Mouse (Mus musculus) cerebellum, adult 11 months (tissue): ENCODE data around the gene Chmp4b.

ENCODE experiments used
- DNase-seq: peaks from one replicate; pipeline ENCODE4 v3.0.0; 2022

The Chmp4b gene

GRCm38 (mm10) chr2:154651363-154651762, at the start of gene Chmp4b:
Chmp4b (plus strand) TSS chr2:154651705.
- no peak for DNase-seq

GRCm38 (mm10) chr2:154603007-154603637, 48.4 kb upstream of the Chmp4b start:
- no peak for DNase-seq

DNA sequence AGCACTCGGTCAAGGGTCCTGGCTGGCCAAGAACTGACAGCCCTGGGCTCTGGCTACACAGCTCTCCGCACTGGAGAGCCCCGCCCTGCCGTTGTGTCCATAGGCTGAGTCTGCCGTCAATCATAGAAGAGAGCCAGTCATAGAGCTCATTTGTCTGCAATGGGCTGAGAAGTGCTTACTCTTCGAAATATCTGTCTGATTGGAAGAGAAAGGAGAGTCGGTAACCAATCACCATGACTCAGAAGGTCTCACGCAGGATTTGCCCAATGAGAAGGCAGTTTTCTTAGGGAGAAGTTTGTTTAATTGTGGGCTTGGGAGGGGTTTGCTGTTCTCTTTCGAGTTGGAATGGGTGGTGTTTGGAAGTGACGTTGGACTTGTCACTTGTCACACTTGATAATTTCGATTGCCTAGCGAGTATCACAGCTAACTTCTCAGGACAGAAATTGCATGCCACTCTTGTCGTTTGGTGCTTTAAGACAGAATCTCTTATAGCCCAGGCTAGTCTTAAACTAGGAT, 47.8 kb upstream of the Chmp4b start, which contains the start of gene Pxmp4:
Pxmp4 (minus strand) TSS at position 71 of the 516 bp plus-strand sequence.
- DNase-seq = peak; percentile 99

DNA sequence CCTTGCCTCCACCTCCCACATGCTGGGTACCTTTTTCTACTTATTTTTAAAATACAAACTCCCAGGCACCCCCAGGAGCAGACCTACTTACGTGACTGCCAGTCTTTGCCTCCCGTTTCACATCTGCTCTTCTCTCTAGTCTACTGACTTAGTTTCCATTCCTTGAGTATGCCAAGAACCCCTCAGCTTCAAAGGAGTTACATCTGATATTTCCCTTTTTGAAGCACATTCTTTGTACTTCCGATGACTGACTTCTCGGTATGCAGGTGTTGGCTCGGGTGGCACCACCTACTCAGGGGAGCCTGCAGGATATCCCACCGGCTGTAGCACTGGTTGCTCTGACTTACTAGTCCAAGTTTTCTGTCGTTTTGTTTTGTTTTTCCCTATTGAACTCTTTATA, 47.3 kb upstream of the Chmp4b start:
- no peak for DNase-seq

GRCm38 (mm10) chr2:154606965-154607364, 44.5 kb upstream of the Chmp4b start:
- DNase-seq = no peak

- DNase-seq = no peak
Observed at GRCm38 (mm10) chr2:154609050-154609767, 42.3 kb upstream of the Chmp4b start.

- DNase-seq = peak; percentile 87
Observed at GRCm38 (mm10) chr2:154613118-154614115, 38.1 kb upstream of the Chmp4b start, which contains the start of the genes Zfp341 and 4930519P11Rik. Zfp341 (plus strand) TSS chr2:154613297. 4930519P11Rik (minus strand) TSS chr2:154613437.

- peak; percentile 40 for DNase-seq
Observed at GRCm38 (mm10) chr2:154614841-154615576, 36.5 kb upstream of the Chmp4b start.

GRCm38 (mm10) chr2:154615674-154616073, 35.8 kb upstream of the Chmp4b start:
- DNase-seq = no peak

GRCm38 (mm10) chr2:154617061-154617460, 34.4 kb upstream of the Chmp4b start:
- DNase-seq = no peak

DNA sequence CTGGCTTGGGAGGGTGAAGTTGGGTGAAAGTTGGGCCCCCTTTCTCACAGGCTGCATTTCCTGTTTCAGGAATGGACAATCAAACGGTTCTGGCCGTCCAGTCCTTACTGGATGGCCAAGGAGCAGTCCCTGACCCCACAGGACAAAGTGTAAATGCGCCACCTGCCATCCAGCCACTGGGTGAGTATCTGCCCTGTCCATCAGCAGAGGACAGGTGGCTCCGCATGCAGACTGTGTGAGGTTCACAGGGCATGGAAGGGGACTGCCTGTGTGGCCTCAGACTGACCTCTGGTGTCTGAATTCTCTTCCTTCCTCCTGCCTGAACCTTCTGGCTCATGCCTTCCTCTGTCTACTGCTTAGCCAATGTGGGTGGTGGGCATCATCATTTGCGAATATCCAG, 29.8 kb upstream of the Chmp4b start:
- no peak for DNase-seq

- DNase-seq = no peak
Observed at GRCm38 (mm10) chr2:154624137-154624536, 27.4 kb upstream of the Chmp4b start.

- no peak for DNase-seq
Observed at GRCm38 (mm10) chr2:154630531-154630930, 21.0 kb upstream of the Chmp4b start.

DNA sequence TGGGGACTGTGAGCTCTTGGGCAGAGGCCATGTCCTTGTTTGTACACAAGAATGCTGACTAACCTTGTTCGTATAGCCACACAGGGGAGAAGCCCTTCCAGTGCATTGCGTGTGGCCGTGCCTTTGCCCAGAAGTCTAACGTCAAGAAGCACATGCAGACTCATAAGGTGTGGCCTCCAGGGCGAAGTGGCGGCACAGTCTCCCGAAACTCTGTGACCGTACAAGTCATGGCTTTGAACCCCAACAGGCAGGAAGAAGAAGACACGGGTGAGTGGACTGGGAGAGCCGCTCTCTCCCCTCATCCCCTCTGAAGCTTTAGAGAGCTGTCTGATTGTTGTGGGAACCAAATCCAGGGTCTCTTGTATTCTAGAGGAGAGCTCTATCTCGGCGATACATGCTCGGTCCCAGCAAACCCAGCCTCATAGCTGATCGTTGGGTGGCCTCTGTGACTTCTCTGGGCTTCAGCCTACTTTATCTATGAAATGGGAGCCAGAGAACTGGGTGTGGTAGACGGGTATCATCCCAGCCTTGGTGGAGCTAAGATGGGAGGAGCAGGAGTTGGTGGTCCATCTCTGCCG, 19.2 kb upstream of the Chmp4b start:
- DNase-seq = no peak

DNA sequence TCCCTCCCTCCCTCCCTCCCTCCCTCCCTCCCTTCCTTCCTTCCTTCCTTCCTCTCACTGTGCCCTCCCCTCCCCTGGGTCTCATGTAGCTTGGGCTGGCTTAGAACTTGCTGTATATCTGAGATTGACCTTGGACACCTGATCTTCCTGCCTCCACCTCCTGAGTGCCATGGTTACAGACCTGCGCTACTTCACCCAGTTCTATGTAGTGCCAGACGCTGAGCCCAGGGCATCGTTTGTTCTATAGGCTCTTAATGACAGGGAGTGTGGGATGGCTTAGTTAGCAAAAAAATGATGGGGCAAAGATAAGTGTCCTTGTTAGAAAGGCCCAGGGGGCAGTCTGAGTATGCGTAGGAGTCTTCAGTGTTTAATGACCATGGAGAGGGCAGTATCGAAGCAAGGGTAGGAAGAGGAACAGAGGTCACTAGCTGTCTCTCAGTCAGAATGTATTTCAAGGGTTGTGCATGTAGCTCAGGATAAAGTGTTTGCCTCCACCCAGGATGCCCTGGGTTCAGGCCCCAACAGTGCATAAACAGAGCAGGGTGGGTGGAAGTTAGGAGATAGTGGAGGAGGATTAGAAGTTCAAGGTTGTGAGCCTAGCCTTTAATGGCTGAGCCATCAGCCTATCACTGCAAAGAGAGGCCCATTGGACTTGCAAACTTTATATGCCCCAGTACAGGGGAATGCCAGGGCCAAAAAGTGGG, 18.3 kb upstream of the Chmp4b start:
- DNase-seq = no peak

DNA sequence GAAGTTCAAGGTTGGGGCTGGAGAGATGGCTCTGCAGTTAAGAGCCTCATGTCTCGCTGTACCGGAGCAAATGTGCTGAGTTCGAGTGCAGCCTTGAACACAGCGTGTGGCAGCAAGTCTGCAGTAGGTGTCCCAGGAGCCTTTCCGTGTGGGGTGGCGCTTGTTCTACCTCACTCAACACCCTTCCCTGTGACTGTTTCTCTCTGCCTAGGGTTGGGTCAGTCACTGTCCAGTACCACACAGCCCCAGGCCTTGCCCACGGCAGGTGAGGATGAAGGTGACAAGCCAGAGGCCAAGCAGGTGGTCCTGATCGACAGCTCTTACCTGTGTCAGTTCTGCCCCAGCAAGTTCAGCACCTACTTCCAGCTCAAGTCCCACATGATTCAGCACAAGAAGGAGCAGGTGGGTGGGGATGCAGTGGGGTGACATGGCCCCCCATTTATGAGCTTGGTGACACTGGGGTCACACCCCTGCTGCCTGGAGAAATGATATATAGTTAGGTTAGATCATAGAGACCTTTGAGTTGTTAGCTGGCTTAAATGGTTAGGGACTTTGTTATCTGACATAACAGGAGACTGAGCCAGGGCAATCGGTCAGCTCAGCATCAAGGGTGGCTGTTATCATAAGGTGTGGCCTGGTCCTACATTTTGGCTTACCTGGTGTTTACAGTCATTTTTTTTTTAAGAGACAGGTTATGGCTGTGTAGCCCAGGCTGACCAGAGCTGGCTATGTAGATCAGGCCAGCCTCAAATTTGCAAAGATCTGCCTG, 17.4 kb upstream of the Chmp4b start:
- DNase-seq = no peak

DNA sequence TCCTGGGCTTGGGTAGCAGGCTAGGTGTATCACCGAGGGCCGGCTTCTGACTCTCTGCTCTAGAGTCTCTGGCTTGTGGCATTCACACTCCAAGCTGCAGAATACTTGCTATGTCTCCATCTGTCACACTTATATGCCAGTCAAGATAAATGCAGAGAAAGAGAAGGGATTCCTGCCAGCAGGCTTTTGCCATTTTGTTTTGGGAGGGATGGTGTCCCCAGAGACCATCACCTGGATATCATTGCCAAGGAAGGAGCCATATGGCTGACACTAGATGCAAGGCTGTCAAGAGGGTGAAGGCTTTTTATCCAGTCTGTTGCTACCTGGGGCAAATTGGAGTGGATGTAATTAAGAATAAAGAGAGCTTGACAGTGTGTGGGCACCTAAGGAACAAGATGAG, 15.7 kb upstream of the Chmp4b start:
- DNase-seq = no peak

DNA sequence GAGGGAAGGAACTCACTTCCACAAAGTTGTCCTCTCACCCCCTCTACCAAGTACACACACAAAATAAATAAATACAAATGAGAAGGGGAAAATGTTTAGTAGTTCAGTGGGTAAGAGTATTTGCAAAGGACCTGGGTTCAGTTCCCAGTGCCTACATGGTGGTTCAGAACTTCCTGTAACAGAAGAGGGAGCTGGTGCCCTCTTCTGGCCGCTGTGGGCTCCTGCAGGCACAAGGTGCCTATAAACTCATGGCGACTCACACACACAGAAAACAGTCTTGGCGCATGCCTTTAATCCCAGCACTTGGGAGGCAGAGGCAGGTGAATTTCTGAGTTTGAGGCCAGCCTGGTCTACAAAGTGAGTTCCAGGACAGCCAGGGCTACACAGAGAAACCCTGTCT, 13.0 kb upstream of the Chmp4b start:
- no peak for DNase-seq

DNA sequence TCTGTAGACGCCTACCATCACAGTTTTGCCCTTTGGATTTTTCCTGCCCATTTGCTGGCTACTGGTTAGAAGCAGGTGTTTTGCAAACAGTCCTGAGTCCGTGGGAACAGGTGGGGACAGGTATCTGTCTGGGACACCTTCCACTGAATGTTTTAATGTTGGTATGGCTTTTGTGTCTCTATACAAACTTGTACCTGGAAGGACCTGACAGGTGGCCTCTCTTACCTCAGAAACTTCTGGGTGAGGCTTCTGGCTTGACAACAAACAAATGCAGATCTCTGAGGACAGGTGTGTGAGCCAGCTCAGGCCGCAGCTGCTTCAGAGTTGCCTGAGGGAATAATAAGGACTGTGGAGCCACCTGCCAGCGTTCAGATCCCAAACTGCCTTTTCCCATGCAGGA, 12.4 kb upstream of the Chmp4b start:
- no peak for DNase-seq

DNA sequence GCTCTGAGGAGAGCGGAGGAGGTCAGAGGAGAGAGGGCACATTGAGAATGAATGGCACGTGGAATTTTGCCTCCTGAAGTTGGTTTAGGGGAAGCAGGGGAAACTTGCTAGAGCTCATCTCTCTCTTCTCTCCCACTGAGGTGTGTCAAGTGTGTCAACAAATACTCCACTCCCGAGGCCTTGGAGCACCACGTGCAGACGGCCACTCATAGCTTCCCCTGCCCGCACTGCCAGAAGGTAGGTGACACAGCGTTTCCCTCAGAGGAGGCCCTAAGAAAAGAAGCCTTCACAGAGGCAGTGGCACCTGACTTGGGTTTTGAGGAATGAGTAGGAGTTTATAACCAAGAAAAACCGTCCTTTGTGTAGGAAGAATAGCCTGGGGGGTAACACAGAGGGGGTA, 10.3 kb upstream of the Chmp4b start:
- no peak for DNase-seq
